Mouse (Mus musculus) embryo, embryonic 9.5 days (tissue): ENCODE data around the gene Cdc42bpg.
A peak's percentile ranks its signal among the peaks of the same experiment; 100 is the strongest.
"Not testable (repeated sequence)": the region's sequence is repeated elsewhere in the genome, so short reads cannot be mapped to it uniquely, and the experiment has no call there.

Experiments used
- DNase-seq: peaks from one replicate; pipeline ENCODE4 v3.0.0-alpha.2; 2017; ENCODE audit errors: extremely low spot score

Gene Cdc42bpg

DNA sequence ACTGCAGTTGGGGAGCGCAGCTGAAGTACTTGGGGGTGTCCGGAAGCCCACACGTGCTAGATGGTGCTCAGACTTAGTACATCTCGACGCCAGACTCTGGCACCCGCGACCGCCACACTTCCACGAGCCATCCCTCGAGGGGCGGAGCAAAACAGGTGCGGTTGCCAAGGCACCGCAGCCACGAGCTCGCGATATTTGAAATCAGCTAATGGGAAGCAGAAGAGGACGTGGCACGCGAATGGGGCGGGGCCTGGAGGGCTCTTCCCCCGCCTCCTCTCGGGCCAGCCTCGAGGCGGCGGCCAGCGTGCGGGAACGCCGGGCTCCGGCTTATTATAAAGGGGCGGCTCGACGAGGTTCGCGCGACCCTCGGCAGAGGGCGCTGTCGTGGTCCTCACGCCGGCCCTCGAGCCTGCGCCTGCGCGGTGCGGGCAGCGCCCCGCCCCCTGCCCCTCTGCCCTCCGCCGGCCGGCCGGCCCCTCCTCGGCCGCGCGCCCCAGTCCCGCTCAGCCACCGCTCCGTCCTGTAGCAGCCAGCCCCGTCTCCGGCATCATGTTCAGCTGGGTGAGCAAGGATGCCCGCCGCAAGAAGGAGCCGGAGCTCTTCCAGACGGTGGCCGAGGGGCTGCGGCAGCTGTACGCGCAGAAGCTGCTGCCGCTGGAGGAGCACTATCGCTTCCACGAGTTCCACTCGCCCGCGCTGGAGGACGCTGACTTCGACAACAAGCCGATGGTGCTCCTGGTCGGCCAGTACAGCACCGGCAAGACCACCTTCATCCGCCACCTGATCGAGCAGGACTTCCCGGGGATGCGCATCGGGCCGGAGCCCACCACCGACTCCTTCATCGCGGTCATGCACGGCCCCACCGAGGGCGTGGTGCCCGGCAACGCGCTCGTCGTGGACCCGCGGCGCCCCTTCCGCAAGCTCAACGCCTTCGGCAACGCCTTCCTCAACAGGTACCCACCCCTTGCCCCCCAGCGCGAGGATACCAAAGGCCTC lies 29.5 kb upstream of the Cdc42bpg start, which contains the start of gene Ehd1:
Gene Ehd1, plus strand, starts transcription at position 300 of the 996 bp plus-strand sequence.
- peak; percentile 97 for DNase-seq

DNA sequence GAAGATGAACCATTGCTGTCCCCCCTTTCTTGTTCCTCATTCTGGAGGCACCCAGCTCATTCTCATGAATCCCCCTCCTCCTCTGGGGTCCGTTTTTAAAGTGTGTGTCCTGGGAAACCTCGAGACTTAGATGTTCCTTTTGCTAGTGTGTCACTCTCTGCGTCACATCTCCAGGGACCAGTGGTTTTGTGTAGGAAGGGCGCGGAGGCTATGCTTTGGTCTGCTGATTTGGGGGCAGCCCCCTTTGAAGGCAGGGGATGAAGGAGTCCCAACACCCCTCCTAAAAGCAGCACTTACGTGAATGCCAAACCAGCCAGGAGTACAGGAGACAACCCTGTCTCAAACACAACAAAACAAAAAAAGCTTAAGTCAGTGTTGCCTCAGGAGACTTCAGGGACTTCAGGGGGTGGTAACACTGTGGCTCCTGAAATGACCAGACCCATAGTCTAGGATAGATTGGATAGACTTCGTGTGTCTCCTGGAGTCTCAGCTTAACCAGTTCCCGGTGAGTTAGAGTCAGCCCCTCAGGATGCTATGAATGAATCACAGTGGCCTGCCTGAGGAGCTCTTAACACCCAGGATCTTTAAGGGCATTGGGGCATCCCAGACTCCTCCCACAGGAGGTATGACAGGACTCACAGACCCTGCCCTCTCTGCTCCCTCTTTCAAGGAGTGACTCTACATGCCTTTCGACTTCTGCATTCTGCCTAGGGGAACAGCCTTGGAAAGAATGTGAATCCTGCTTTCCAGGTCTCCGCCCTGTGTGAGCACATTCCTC lies 28.4 kb upstream of the Cdc42bpg start:
- DNase-seq: peak; percentile 51

DNA sequence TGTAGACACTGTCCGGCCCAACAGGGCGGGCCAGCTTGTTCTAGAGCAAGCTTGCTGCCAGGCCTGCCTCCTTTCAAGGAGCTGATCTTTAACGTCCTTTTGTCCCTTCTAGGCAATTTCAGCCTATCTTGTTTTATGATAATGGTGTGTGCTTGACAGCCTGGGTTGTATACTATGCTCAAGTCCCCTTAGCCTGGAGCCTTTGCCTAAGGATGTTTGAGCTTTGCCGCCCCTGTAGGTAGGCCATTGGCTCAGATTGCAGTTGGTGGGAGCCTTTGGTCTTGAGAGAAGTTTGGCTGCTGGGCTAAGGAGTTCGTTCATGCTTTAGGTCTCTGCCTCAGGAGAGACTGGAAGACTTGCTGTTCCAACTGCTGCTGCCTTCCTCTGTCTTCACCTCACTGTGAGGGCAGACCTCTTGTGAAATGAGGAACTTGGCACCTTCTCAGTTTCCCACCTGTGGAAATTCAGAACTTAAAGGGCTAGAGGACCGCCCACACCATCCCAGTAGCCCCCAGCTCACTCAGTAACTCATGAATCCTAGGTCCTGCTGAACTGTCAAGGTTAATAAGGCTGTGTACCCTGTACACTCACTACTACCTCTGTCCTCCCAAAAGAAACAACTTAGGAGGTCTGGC lies 27.7 kb upstream of the Cdc42bpg start:
- no peak for DNase-seq

DNA sequence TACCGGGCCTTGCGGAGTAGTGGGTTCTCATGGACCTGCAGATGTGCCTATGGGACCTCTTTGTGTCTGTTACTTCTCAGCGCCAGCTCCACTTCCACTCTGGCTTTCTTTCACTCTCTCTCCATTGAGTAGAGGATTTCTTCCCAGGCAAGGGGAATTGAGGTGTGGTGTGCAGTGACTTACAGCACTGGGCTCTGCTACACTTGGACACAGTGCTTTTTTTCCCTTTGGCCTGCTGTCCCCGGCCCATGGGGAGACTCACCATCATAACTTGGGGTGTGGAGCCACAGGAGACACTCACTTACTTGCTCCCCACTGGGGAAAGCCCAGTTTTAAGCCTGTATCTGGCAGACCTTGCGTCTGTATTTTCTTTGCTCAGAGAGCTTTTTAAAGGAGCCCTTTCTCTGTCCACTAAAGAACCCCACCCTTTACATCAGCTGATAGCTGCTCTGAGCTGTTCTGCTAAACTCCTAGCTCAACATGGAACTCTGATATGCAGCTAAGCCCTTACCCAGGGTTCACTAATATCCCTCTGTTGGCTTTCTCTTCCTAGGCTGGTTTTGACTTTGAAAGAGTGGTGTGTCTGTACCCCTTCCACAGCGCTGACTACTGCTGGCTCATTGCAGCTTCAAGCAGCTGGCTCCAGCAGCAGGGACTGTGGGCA lies 26.6 kb upstream of the Cdc42bpg start:
- DNase-seq: no peak

DNA sequence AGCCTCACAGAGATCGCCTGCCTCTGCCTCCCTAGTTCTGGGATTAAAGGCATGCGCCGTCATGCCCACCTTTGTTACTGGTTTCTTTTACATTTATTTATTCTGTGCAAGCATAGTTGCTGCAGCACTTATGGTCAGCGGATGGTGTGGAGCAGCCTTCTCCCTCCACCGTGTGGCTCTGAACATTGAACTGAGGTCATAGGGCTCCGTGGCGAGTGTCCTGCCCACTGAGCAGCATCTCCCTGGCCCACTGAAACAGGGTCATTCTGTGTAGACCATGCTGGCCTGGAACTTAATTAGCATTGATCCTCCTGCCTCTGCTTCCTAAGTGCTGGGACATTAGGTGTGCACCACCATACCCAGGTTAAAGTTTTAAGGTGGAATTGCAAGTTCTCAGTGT lies 25.7 kb upstream of the Cdc42bpg start:
- DNase-seq: no peak

DNA sequence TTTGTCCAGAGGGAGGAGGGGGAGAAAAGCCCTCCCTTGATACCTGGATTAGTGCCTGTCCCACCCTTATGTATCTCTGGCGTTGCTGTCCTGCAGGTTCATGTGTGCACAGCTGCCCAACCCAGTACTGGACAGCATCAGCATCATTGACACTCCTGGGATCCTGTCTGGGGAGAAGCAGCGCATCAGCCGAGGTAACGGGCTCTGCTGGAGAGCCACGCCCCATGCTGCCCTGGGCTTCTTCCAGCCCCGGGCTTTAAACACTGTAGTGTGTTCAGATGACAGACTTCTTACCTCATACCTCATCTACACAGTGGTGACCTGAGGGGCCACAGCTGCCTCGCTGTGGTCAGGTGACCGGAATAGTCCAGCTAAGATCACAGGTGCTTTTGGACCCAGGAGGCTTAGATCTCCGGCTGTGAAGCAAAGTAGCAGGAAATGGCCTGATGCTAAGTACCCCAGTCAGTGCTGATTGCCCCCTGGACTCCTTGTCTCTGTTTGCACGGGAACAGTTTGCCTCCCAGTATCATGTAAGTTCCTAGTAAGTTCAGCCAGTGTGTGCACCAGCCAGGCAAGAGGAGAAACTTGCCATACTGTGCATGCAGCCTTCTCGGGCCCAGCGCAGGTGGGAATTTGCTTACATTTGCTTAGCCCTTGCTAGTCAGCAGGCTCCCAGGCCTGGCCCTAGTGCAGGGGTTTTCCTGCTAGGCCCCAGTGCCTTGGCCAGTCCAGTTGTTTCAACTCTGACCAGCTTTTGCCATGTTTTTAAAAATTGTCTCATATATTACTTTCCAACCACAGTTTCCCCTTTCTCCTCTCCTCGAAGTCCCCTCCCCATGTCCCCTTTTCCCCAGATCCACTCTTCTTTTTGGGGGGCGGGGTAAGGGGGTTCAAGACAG lies 24.9 kb upstream of the Cdc42bpg start:
- DNase-seq: no peak

DNA sequence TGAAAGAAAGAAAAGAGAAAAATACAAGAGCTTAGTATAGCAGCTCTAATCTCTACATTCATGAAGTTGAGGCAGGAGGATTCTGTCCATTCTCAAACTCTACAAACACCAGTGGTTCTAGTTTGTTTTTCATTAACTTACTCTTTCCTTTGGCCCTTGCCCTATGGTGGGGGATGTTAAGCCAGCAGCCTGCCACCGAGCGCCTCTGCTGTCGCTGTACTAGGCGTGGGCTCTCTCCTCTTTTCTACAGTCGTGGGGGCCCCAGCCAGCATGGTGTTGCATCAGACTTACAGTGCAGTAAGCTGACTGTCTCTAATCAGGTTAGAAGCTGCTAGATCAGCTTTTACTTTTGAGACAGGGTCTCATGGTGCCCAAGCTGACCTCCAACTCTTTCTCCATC lies 23.3 kb upstream of the Cdc42bpg start:
- DNase-seq: no peak

DNA sequence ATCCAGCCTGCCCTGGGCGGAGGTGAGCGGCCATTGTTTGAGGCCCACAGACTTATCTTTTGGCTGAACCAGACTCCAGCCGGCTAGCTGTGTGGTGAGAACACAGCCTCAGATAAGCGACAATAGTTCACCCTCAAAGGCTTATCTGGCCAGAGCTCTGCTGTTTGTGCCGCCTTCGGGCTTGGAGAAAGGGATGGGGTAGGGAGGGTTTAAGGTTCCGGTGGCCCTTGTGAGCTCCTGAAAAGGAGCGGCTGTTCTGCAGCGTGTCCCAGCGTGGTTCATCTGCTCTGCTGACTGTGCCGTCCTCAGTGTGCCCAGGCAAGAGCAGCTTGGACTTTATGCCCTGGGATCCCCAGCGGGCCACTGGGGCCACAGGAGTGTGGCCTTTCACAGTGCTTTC lies 21.8 kb upstream of the Cdc42bpg start:
- DNase-seq: no peak

DNA sequence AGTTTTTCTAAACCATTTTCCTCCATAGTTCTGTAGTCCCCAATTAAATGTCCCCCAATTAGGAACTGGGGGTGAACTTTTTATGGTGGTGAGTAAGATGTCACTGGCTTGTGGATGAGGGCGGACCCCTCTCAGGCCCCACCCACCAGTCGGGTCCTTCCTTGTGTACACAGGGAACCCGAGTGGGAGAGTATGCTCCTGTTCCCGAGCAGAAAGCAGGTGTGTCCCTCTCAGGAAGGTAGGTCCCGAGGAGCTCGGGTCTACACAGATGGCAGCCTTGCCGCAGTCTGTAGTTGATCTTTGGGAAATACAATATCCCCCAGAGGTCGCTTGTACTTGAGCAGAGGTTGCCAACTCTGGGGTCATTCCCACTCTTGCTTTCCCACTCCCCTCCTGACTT lies 21.0 kb upstream of the Cdc42bpg start:
- DNase-seq: no peak

DNA sequence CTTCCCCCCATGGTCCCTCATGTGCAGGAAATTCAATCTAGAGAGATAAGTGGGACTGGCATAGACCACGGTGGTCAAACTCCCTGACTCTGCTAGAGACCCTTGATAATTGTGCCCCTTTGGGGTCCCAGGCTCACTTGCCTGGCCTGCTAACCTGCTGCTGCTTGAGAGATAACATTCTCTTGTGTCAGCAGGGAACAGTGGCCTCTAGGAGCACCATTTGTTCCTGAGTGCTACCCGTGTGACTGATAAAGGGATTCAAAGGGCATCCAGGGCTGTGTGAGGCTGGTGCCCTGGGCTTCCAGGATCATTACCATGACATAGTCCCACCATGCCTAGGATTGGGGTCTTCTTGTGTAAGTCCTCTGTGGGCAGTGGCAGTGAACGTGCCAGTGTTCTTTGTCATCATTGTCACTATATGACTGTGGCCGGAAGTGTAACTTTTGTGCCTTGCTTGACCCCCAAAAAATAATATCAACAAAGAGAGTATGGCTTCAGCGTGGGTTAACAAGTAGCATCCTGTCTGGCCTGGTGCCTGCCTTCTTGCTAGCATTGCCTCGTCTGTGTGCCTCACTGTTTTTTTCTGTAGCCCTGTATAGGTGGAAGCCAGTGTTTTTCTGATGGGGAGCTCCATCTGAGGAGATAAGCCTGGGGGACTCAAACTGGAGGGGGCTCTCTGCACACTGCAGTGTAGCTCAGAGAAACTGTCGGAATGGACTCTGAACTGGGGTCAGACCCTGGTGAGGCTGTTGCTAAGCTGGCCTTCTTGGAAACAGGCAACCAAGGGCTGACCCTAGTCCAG lies 20.4 kb upstream of the Cdc42bpg start:
- DNase-seq: no peak

DNA sequence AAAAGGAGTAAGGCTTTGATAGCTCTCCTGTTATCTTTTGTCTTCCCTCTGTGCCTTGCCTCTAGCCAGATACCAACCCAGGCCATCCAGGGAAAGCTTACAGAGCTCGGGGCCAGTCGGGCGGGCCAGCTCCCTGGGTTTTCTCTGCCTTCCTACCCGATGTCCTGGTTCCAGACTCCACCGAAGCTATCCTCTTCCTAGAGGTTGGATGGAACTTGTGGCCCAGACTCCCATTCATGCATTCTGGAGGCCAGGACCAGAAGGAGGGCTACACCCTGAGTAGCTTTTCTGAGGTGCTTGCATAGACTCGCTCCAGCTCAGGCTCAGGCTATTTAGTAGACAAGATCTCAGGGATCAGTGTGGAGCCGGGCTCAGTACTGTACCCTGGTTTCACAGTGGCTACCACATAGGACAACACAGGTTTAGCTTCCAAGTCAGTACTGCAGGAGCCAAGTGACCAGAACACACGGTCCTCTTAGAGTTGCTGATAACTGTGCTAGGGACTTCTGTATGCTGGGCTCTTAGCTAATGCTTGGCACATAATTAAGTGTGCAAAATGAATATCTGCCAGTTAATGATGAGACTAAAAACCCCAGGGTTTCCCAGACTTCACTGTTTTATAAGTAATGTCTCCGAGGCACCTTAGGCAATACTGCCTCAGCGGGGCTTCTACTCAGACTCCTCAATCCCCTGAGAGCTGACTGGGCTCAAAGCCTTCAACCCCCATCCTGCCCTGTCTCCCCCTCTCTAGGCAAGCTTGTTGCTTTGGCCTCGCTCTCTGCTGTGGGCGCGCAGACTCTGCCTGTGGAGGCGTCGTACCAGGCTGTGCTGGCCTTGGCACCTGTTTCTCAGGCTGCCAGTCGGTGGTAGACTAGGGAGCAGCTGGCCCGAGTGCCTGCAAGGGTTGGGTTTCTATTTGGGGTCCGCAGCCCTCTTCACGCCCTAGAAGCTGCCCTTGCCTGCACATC lies 19.5 kb upstream of the Cdc42bpg start:
- DNase-seq: no peak

DNA sequence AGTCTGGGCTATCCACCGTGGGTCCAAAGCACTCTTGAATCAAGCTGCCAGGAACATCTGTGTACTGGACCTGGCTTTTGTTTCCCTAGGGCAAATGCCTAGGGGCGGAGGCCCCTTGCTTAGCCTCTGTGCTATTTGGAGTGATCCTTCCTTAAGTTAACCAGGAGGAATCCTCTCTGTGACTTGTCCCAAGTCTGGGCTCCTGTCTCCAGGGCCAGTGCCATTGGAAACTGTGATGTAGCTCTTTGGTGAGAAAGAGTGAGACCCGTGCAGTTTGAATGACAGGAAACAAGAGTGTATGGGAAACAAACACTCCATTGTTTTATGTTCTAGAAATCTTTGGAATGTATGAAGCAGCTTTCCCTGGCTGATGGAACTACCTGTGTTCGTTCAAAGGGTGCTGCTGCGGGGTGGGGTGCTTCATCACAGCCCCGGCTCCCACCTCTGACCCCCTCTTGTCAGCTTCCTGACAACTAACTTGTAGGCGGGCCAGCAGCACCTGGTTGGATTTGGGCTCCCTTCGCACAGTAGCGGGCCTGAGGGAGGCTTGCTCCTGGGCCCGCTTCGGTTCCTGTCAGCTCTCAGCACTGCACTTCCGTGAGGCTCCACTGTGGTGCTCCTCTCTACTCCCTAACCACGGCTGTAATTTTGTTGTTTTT lies 17.9 kb upstream of the Cdc42bpg start:
- no peak for DNase-seq

DNA sequence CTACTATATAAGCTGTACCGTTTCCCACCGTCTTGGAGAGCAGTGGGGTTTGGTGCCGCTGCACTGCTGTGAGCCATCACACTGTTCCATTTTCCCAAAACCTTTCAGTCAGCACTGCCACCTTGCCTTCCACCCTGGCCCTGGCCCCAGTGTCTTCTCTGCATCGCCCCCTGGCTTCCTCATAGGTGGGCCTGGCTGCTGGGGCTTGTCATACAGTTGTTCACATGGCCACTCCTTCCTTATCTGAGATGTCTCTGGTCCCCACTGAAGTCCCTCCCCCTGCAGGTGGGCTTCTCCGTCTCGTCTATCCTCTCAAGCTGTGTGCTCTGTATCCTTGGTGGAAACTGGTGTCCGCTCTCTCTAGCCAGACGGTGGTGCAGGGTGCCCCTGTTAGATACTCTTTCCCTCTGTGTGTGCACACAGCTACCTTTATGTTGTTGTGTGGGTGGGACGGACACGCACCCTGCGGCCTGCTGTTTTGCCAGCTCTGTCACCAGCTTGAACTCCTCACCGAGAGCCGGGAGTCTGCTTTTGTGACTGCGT lies 16.5 kb upstream of the Cdc42bpg start:
- no peak for DNase-seq

DNA sequence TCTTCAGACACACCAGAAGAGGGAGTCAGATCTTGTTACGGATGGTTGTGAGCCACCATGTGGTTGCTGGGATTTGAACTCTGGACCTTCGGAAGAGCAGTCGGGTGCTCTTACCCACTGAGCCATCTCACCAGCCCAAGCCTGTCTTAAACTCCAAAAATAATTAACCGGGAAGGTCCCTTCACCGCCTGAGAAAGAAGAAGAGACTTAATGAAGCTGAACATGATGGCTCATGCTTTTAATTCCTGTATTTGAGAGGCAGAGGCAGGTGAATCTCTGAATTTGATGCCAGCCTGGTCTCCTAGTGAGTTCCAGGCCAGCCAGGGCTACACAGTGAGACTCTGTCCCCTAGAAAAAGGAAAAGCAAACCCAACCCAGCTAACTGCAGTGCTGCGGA lies 15.5 kb upstream of the Cdc42bpg start:
- not testable (repeated sequence) for DNase-seq

DNA sequence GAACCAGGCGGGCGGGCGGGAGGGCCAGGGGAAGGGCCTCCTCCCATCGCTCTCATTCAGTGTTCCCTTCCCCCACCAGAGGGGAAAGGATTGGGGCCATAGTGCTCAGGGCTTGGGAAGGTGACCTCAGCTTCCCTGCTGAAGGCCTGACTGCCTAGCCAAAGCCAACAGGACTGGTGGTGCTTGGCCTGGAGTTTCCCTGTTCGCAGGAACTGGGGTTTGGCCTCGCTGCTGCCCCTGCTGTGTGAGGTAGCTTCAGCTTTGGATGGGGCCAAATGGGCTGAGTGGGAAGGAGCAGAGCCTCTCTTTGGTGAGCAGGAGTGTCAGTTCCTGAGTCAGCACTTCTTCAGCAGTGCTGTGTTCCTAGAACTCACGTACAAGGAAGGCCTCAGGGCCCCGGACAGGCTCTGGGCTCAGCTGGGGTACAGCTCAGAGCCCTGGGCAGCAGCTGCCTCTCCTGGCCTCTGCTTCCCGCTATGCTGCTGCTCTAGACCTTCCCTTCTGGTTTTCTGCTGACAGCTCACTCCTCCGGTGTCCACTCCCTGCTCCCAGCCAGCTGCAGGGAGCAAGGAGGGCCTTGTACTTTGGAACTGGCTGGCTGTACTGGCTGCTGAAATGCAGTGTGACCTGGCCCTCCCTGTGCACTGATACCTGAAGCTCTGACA lies 15.0 kb upstream of the Cdc42bpg start:
- no peak for DNase-seq

DNA sequence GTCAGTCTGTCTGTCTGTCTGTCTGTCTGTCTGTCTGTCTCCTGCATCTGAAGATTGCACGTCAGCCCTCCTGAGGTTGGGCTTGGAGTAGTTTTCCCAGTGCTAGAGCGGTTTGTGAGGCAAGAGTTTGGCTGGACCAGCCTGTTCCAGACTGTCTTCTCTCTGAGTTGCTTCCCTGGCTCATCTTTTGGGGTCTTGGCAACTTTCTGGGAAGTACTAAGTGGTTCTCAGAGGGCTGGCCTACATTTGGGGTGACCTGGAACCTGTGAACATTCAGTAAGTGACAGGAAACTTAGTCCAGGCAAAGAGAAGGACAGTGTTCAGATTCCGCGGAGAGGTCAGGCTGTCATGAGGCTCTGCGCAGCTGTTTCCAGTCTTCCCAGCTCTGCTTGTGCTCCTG lies 14.0 kb upstream of the Cdc42bpg start:
- DNase-seq: no peak

DNA sequence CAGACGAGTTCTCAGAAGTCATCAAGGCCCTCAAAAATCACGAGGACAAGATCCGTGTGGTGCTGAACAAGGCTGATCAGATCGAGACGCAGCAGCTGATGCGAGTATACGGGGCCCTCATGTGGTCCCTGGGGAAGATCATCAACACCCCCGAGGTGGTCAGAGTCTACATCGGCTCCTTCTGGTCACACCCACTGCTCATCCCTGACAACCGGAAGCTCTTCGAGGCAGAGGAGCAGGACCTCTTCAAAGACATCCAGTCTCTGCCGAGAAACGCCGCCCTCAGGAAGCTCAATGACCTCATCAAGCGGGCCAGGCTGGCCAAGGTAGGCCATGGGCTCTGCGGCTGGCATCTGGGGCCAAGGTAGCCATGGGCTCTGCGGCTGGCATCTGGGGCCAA lies 12.0 kb upstream of the Cdc42bpg start:
- no peak for DNase-seq
